Mouse (Mus musculus) midbrain, embryonic 13.5 days (tissue): Measurements from ENCODE around the gene Ubtd2. TPM values are rescaled to one million over a fixed set of nuclear protein-coding genes. Genes with fewer than 3 reads are reported as not detected.
"Not testable (repeated sequence)": the region's sequence is repeated elsewhere in the genome, so short reads cannot be mapped to it uniquely, and the experiment has no call there.

Experiments
- ATAC-seq: fragments of 200-750 bp; cut with Nextera tagmentation; 2 replicates; pipeline ENCODE4 v1.8.0; 2017; ENCODE audit warnings: mild to moderate bottlenecking, moderate TSS enrichment, moderate library complexity
- H3K27ac ChIP-seq: fragments of 300-500 bp; sonication (generic); 2 replicates; pipeline ENCODE4 v1.5.1; 2015; ENCODE audit warnings: inconsistent platforms, mild to moderate bottlenecking, moderate library complexity
- H3K27me3 ChIP-seq: fragments of 300-500 bp; sonication (generic); 2 replicates; pipeline ENCODE4 v1.6.1; 2015; ENCODE audit warnings: mild to moderate bottlenecking, inconsistent platforms
- H3K36me3 ChIP-seq: fragments of 300-500 bp; sonication (generic); 2 replicates; pipeline ENCODE4 v1.6.1; 2015; ENCODE audit warnings: mild to moderate bottlenecking, inconsistent platforms
- H3K4me1 ChIP-seq: fragments of 300-500 bp; sonication (generic); replicated peaks from 2 replicates; pipeline ENCODE4 v1.6.1; 2015; ENCODE audit warnings: inconsistent platforms
- H3K4me2 ChIP-seq: fragments of 300-500 bp; sonication (generic); replicated peaks from 2 replicates; pipeline ENCODE4 v1.6.1; 2015; ENCODE audit warnings: moderate library complexity, mild to moderate bottlenecking, inconsistent platforms
- H3K4me3 ChIP-seq: fragments of 300-500 bp; sonication (generic); replicated peaks from 2 replicates; pipeline ENCODE4 v1.5.1; 2015; ENCODE audit warnings: mild to moderate bottlenecking, inconsistent platforms
- H3K9ac ChIP-seq: fragments of 300-500 bp; sonication (generic); replicated peaks from 2 replicates; pipeline ENCODE4 v1.6.1; 2015; ENCODE audit warnings: mild to moderate bottlenecking, inconsistent platforms
- H3K9me3 ChIP-seq: fragments of 300-500 bp; sonication (generic); 2 replicates; pipeline ENCODE4 v1.6.1; 2016; ENCODE audit warnings: mild to moderate bottlenecking, inconsistent platforms
- WGBS: fragments of 180-500 bp; shearing (Covaris S2); methylation state at CpG from one replicate; pipeline ENCODE4 v1.1.7; 2015; 5-methylcytosine and 5-hydroxymethylcytosine counted together
- polyA plus RNA-seq: library from polyadenylated mRNA; unstranded; fragments of >200 nt; fragmentation: Nextera tagmentation; extraction: Ambion mirVana; gene quantifications from 2 replicates; pipeline ENCODE4 v1.2.1, GENCODE M21; 2015

The Ubtd2 gene
- polyA plus RNA-seq, 1 experiment from 2014 or later: 55.0 TPM

DNA sequence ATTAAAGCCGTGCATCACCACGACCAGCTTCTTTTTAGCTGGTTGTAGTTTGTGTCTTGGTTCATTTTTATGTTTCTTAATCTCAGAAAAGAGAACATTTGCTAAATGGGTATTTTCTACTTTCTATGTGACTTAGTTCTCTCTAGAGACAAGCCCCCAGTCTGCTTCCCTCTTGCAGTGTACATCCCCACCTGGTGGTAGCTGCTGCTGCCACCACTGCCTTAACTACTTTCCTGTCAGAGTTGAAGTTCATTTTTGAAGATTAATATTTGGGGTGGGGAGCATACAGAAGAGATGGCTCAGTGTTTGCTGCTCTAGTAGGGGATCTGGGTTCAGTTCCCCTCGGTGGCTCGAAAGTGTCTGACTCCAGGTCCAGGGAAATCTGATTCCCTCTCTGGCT lies 44.8 kb downstream of the Ubtd2 start:
- no peaks in the 10 kb centered on the region for H3K9me3 ChIP-seq
- peaks cover 20% of the 10 kb centered on the region for H3K36me3 ChIP-seq
- no peak overlapping the region for H3K27ac ChIP-seq
- peaks cover 9% of the 10 kb centered on the region; the same call in 1 of the 2 replicates for H3K4me1 ChIP-seq
- no peak for ATAC-seq
- 97% methylated on average over 4 of the region's 4 CpGs for WGBS
- H3K4me3 ChIP-seq: no peak overlapping the region
- H3K4me2 ChIP-seq: no peak overlapping the region
- H3K27me3 ChIP-seq: no peaks in the 10 kb centered on the region
- no peak overlapping the region for H3K9ac ChIP-seq

DNA sequence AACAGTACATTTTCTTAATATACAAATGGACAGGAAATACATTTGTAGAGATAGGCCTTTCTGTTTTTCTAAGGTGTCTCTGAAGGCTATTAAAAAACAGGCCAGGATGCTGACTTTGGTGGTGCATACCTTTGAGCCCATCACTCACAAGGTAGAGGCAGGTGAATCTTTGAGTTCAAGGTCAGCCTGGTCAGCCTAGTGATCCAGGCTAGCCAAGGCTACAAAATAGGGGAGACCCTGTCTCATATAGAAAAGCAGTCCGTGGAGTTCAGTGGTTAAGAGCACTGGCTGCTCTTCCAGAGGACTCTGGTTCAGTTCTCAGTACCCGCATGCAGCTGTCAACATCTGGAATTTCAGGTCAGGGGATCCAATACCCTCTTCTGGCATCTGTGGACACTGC lies 48.5 kb downstream of the Ubtd2 start:
- Histone ChIP-seq H3K4me2 (no peak overlapping the region), H3K4me1 (peaks cover 5% of the 10 kb centered on the region; the same call in 1 of the 2 replicates), H3K36me3 (peaks cover 20% of the 10 kb centered on the region), H3K9ac (no peak overlapping the region), H3K27ac (no peak overlapping the region), H3K9me3 (no peaks in the 10 kb centered on the region), H3K4me3 (no peak overlapping the region), H3K27me3 (no peaks in the 10 kb centered on the region)
- WGBS: 96% methylated on average over 2 of the region's 2 CpGs
- ATAC-seq: no peak

DNA sequence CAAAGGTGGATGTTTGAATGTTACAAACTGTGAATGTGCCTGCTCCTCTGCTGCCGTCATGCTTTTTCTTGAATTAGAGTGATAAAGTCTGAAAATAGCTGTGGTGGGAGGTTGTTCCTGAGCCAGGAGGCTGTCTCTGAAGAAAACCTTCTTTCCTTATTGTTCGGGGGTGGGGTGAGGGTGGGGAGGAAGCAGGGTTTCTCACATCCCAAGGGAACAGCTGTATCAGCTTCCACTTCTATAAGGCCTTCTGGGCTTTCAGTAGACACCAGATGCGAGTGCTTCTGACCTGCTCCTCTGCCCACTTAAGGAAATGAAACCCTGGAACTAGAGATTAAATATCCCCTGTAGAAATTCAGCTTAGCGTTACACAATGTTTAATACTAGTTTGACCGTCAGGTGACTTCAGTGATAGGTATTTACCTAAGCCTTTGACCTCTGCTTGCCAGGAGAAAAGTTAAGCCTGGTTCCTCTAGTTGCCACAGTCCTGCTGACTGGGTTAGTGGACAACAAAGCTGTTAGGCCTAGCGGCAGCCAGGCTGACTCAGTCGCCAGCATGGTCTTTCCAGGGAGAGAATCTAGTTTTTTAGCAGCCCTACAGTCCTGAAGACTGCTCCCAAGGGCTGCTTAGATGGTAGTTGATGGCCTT lies 50.0 kb downstream of the Ubtd2 start:
- ATAC-seq: no peak
- H3K4me1 ChIP-seq: no peaks in the 10 kb centered on the region
- H3K9ac ChIP-seq: no peak overlapping the region
- no peak overlapping the region for H3K27ac ChIP-seq
- H3K9me3 ChIP-seq: no peaks in the 10 kb centered on the region
- H3K4me3 ChIP-seq: no peak overlapping the region
- no peak overlapping the region for H3K4me2 ChIP-seq
- 91% methylated on average over 7 of the region's 7 CpGs for WGBS
- no peaks in the 10 kb centered on the region for H3K27me3 ChIP-seq
- peaks cover 15% of the 10 kb centered on the region for H3K36me3 ChIP-seq

DNA sequence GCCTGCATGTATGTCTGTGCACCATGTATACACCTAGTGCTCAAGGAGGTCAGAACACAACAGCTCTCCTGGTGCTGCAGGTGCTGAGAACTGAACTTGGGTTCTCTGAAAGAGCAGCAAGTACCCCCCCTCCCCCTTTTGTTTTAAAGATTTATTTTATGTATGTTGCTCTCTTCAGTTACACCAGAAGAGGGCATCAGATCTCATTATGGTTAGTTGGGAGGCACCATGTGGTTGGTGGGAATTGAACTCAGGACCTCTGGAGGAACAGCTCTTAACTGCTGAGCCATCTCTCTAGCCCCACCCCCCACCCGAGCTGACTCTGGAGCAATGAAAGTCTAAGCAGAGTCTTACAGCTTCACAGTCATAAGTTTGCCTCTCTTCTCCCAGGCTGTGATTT lies 55.8 kb downstream of the Ubtd2 start:
- Histone ChIP-seq H3K9ac (no peak overlapping the region), H3K4me2 (no peak overlapping the region), H3K27ac (no peak overlapping the region), H3K9me3 (no peaks in the 10 kb centered on the region), H3K4me3 (no peak overlapping the region), H3K27me3 (no peaks in the 10 kb centered on the region), H3K4me1 (no peaks in the 10 kb centered on the region), H3K36me3 (peaks cover 5% of the 10 kb centered on the region)
- WGBS: 55% methylated on average over 1 of the region's 1 CpGs
- ATAC-seq: no peak

DNA sequence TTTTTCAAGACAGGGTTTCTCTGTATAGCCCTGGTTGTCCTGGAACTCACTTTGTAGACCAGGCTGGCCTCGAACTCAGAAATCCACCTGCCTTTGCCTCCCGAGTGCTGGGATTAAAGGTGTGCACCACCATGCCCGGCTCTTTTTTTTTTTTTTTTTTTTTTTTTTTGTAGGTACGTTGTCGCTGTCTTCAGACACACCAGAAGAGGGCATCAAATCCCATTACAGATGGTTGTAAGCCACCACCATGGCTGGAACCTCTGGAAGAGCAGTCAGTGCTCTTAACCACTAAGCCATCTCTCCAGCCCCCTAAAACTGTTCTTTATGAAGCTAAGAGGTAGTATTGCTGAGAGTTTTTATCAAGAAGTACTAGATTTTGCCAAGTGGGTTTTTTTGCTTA lies 59.7 kb downstream of the Ubtd2 start:
- H3K27ac ChIP-seq, ATAC-seq, H3K9me3 ChIP-seq, H3K4me3 ChIP-seq, H3K4me1 ChIP-seq, H3K4me2 ChIP-seq, H3K9ac ChIP-seq, H3K27me3 ChIP-seq: not testable (repeated sequence)
- WGBS: 98% methylated on average over 5 of the region's 5 CpGs
- H3K36me3 ChIP-seq: peaks cover 32% of the 10 kb centered on the region

DNA sequence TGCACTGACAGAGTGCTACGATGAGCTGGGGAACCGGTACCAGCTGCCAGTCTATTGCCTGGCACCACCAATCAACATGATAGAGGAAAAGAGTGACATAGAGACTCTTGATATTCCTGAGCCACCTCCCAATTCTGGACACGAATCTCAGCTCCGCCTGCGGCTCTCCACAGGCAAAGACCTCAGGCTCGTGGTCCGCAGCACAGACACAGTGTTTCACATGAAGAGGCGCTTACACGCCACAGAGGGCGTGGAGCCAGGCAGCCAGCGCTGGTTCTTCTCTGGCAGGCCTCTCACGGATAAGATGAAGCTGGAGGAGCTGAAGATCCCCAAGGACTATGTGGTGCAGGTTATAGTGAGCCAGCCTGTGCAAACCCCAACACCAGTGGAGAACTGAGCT lies 60.9 kb downstream of the Ubtd2 start:
- no peak for ATAC-seq

DNA sequence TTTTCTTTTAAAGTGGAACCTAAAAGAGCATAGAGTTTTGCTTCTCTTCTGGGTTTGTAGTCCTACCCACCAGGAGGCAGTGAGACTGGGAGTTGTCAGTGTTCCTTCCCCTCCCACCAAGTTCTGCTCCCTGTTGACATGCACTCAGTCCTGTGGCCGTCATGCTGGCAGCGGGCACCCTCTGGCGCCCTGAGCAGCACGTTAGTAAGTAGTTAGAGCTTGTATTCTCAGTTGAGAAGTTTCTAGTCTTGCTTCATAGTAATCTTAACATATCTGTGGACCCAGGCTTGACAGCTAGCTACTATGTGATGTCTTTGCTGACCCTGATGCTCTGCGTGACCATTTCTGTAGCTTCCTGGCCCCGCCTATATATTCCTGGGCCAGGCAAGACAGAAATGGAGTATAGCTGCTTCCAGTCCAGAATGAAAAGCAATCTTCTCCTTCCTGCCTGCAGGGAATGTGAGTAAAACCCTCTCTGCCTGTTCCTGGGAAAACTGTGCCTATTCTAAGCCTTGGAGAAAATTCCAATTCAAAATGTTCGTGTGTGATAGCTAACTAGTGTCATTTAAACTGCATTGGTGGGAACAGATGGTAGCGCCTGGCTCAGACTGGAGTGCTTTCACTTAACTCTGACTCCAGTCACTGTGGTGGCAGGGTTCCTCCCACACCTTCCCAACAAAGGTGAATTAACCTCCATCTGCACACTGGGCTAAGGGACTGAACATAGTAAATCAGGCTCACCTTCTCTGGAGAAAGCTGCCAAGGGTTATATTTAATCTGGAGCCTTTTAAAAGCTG lies 61.9 kb downstream of the Ubtd2 start:
- Histone ChIP-seq H3K4me3 (no peak overlapping the region), H3K4me1 (no peaks in the 10 kb centered on the region), H3K36me3 (peaks cover 35% of the 10 kb centered on the region), H3K9me3 (no peaks in the 10 kb centered on the region), H3K4me2 (no peak overlapping the region), H3K9ac (no peak overlapping the region), H3K27ac (no peak overlapping the region), H3K27me3 (no peaks in the 10 kb centered on the region)
- 94% methylated on average over 8 of the region's 8 CpGs for WGBS
- no peak for ATAC-seq

More for the DNA sequence above, 60.9 kb downstream of the Ubtd2 start:
- Histone ChIP-seq H3K27me3 (no peaks in the 10 kb centered on the region), H3K27ac (no peak overlapping the region), H3K4me3 (no peak overlapping the region), H3K9me3 (no peaks in the 10 kb centered on the region), H3K4me1 (no peaks in the 10 kb centered on the region), H3K36me3 (peaks cover 36% of the 10 kb centered on the region), H3K9ac (no peak overlapping the region), H3K4me2 (no peak overlapping the region)
- WGBS: 90% methylated on average over 12 of the region's 12 CpGs

DNA sequence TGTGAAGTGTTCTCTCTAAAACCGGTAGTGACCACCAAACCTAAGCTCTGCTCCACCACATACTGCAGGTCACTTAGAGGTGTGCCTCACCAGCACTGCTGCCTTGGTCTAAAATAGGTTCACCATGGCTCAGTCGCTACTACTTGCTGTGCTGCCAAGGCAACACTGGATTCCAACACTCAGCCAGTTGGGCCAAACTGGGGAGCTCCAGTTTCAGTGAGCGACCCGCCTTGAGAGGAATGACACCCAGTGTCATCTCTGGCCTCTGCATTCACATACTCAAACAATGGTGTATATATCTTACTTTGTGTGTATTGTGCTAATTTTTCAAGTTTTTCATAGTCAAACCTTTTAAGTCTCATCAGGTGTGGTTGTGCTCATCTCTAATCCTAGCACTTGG lies 63.6 kb downstream of the Ubtd2 start:
- no peak overlapping the region for H3K4me2 ChIP-seq
- H3K4me3 ChIP-seq: no peak overlapping the region
- peaks cover 34% of the 10 kb centered on the region for H3K36me3 ChIP-seq
- H3K9ac ChIP-seq: no peak overlapping the region
- H3K27ac ChIP-seq: no peak overlapping the region
- no peak for ATAC-seq
- H3K27me3 ChIP-seq: no peaks in the 10 kb centered on the region
- WGBS: 91% methylated on average over 4 of the region's 4 CpGs
- no peaks in the 10 kb centered on the region for H3K4me1 ChIP-seq
- H3K9me3 ChIP-seq: no peaks in the 10 kb centered on the region

DNA sequence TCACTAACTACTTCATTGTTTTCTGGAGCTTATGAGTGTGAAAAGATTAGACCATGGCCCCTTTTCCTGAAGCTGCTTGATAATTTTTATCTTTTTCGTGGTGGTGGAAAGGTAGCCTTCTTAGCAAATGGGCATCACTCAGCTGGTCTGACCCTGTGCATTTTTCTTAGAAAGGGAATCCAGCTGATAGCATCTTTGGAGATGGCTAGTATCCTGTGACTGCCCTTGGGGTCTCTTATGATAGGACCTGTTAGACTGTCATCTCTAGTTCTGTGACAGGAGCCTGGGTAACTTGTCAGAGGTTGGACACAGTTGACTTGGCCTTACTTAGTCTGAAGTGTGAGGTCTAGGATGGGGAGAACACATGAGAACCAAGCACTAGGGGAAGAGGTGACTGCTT lies 64.2 kb downstream of the Ubtd2 start:
- no peak overlapping the region for H3K9ac ChIP-seq
- H3K27me3 ChIP-seq: no peaks in the 10 kb centered on the region
- no peak overlapping the region for H3K4me3 ChIP-seq
- no peak for ATAC-seq
- peaks cover 34% of the 10 kb centered on the region for H3K36me3 ChIP-seq
- no peak overlapping the region for H3K27ac ChIP-seq
- H3K4me2 ChIP-seq: no peak overlapping the region
- H3K9me3 ChIP-seq: no peaks in the 10 kb centered on the region
- H3K4me1 ChIP-seq: no peaks in the 10 kb centered on the region
- 95% methylated on average over 1 of the region's 1 CpGs for WGBS

DNA sequence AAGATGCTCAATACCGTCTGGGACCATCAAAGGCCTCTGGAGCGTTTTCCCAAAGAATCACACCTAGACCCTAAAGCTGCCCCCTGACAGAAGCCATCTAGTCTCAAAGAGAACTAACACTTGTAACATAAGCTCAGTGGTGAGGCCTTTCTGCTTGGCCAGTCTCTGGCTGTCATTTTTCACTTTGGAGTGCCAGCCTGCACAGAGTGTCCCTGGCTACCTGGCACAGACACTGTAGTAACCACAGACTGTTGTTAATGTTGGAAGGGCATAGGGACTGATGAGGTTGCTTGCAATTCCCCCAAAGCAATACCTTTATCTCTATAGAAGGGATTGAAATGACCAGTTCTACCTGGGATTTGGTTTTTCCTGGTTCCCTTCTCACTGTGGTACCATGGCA lies 66.1 kb downstream of the Ubtd2 start:
- no peak overlapping the region for H3K4me2 ChIP-seq
- peaks cover 28% of the 10 kb centered on the region for H3K36me3 ChIP-seq
- no peaks in the 10 kb centered on the region for H3K27me3 ChIP-seq
- H3K27ac ChIP-seq: no peak overlapping the region
- no peak overlapping the region for H3K4me3 ChIP-seq
- no peaks in the 10 kb centered on the region for H3K4me1 ChIP-seq
- H3K9me3 ChIP-seq: no peaks in the 10 kb centered on the region
- H3K9ac ChIP-seq: no peak overlapping the region
- WGBS: 87% methylated on average over 2 of the region's 2 CpGs
- no peak for ATAC-seq

DNA sequence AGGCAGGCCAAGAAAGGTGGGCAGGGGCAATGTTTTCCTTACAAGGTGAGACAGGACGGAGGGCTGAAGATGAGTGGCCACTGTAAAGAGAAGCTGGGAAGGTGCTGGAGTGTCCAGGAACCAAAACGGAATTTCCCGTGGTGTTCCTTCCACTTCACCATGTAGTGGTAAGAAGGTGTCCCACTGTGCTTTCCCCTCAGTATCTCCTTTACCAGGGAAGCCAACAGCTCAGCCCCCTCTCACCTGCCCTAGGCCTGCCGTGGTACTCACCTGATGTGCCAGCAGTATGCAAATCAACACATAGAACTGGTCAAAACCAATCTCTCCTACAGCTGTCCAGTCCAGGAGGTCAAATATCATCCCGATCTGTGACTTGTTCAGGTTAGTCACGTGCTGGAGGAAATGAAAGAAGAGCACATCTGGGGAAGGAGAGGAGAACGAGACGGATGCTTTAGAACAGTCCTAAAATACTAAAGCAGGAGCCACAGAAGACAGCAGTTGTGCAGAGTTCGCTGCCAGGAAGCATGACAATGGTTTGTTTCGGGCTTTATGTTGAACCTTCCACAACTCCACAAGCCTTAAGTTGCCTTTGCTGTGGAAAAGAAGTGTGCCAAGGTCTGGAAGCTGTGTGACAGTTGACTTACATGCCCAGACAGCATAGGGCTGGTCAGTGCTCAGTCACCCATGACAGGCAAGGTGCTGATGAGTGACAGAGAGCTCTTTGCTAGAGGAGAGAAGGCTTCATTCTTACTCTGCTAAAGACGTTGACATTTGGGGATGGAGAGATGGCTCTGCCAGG lies 69.2 kb downstream of the Ubtd2 start:
- 88% methylated on average over 11 of the region's 11 CpGs for WGBS

DNA sequence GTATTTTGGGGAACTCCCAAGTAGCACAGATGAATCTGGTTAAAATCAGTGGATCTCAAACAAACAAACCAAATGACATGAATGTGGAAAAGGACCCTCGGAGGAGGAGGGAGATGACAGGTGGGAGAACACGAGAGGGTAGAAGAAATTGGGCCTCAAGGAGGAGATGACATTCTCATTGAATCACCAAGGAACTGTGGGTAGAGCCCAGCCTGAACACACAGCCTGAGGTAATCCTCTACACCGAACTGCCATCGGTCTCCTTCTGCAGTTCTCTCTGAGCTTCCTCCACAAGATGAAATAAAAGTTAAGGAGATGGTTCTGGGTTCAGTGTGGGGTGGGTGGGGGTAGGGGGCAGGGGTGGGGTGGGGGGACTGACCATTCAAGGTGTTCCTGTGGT lies 71.8 kb downstream of the Ubtd2 start:
- Histone ChIP-seq H3K36me3 (0 out of 2 replicates have a peak, but pooled peaks cover 5% of the 10 kb centered on the region), H3K27ac (no peak overlapping the region), H3K4me1 (peaks cover 2% of the 10 kb centered on the region), H3K4me2 (no peak overlapping the region), H3K4me3 (no peak overlapping the region), H3K27me3 (peaks cover 16% of the 10 kb centered on the region), H3K9ac (no peak overlapping the region), H3K9me3 (no peaks in the 10 kb centered on the region)
- no peak for ATAC-seq
- 83% methylated on average over 4 of the region's 4 CpGs for WGBS

More for the DNA sequence above, 69.2 kb downstream of the Ubtd2 start:
- no peaks in the 10 kb centered on the region for H3K27me3 ChIP-seq
- no peak overlapping the region for H3K4me2 ChIP-seq
- no peak overlapping the region for H3K4me3 ChIP-seq
- H3K36me3 ChIP-seq: peaks cover 15% of the 10 kb centered on the region; the same call in 1 of the 2 replicates
- H3K9me3 ChIP-seq: no peaks in the 10 kb centered on the region
- no peaks in the 10 kb centered on the region for H3K4me1 ChIP-seq
- no peak for ATAC-seq
- H3K9ac ChIP-seq: no peak overlapping the region
- no peak overlapping the region for H3K27ac ChIP-seq
